Mouse (Mus musculus) intestine, embryonic 14.5 days (tissue): ENCODE measurements around the gene Methig1. TPM values are rescaled to one million over a fixed set of nuclear protein-coding genes. Genes with fewer than 3 reads are reported as not detected.
"Not testable (repeated sequence)": the region's sequence is repeated elsewhere in the genome, so short reads cannot be mapped to it uniquely, and the experiment has no call there.

ENCODE experiments used
- ATAC-seq: fragments of 200-750 bp; cut with Nextera tagmentation; replicated peaks from 2 replicates; pipeline ENCODE4 v1.8.0; 2017; ENCODE audit warnings: low read depth, moderate number of reproducible peaks, moderate TSS enrichment, moderate library complexity; ENCODE audit not compliant: low FRiP score, low TSS enrichment
- DNase-seq: peaks from one replicate; pipeline ENCODE4 v3.0.0-alpha.2; 2018; ENCODE audit warnings: low spot score
- H3K27ac ChIP-seq: fragments of 300-500 bp; sonication (generic); 2 replicates; pipeline ENCODE4 v1.5.1; 2014; ENCODE audit warnings: low read depth, mild to moderate bottlenecking, control low read depth
- H3K27me3 ChIP-seq: fragments of 300-500 bp; sonication (generic); replicated peaks from 2 replicates; pipeline ENCODE4 v1.6.1; 2014; ENCODE audit warnings: low read length, control low read depth; ENCODE audit not compliant: control insufficient read depth, insufficient read depth
- H3K36me3 ChIP-seq: fragments of 300-500 bp; sonication (generic); 2 replicates; pipeline ENCODE4 v1.6.1; 2014; ENCODE audit warnings: low read length, control low read depth; ENCODE audit not compliant: control insufficient read depth, insufficient read depth
- H3K4me1 ChIP-seq: fragments of 300-500 bp; sonication (generic); replicated peaks from 2 replicates; pipeline ENCODE4 v1.6.1; 2014; ENCODE audit warnings: low read length, control low read depth, mixed read lengths; ENCODE audit not compliant: control insufficient read depth, insufficient read depth
- H3K4me2 ChIP-seq: fragments of 300-500 bp; sonication (generic); 2 replicates; pipeline ENCODE4 v1.6.1; 2014; ENCODE audit warnings: low read length
- H3K4me3 ChIP-seq: fragments of 300-500 bp; sonication (generic); 2 replicates; pipeline ENCODE4 v1.5.1; 2014; ENCODE audit warnings: low read depth, low read length, control low read depth, mixed read lengths
- H3K9ac ChIP-seq: fragments of 300-500 bp; sonication (generic); 2 replicates; pipeline ENCODE4 v1.6.1; 2014; ENCODE audit warnings: mild to moderate bottlenecking, low read length
- H3K9me3 ChIP-seq: fragments of 300-500 bp; sonication (generic); 2 replicates; pipeline ENCODE4 v1.6.1; 2016; ENCODE audit warnings: low read length, control low read depth; ENCODE audit not compliant: control insufficient read depth
- WGBS: fragments of 180-500 bp; shearing (Covaris S2); extraction: QIAGEN DNeasy Blood & Tissue Kit; methylation state at CpG from one replicate; pipeline ENCODE4 v1.1.7; 2014; 5-methylcytosine and 5-hydroxymethylcytosine counted together
- polyA plus RNA-seq: library from polyadenylated mRNA; unstranded; fragments of >200 nt; fragmentation: Nextera tagmentation; extraction: Ambion mirVana; gene quantifications from 2 replicates; pipeline ENCODE4 v1.2.1, GENCODE M21; 2014

Methig1 gene
- polyA plus RNA-seq, 1 experiment from 2014 or later = not detected

GRCm38 (mm10) chr15:100349496-100349895 is 3.5 kb upstream of the Methig1 start:
- no peak for DNase-seq
- no peak overlapping the region for H3K9ac ChIP-seq
- peaks cover 11% of the 10 kb centered on the region; the same call in 1 of the 2 replicates for H3K4me1 ChIP-seq
- no peaks in the 10 kb centered on the region for H3K36me3 ChIP-seq
- no peak for ATAC-seq
- no peaks in the 10 kb centered on the region for H3K9me3 ChIP-seq
- no peaks in the 10 kb centered on the region for H3K27me3 ChIP-seq
- H3K27ac ChIP-seq = no peak overlapping the region
- WGBS = 23% methylated on average over 2 of the region's 2 CpGs
- no peak overlapping the region for H3K4me2 ChIP-seq
- H3K4me3 ChIP-seq = no peak overlapping the region

DNA sequence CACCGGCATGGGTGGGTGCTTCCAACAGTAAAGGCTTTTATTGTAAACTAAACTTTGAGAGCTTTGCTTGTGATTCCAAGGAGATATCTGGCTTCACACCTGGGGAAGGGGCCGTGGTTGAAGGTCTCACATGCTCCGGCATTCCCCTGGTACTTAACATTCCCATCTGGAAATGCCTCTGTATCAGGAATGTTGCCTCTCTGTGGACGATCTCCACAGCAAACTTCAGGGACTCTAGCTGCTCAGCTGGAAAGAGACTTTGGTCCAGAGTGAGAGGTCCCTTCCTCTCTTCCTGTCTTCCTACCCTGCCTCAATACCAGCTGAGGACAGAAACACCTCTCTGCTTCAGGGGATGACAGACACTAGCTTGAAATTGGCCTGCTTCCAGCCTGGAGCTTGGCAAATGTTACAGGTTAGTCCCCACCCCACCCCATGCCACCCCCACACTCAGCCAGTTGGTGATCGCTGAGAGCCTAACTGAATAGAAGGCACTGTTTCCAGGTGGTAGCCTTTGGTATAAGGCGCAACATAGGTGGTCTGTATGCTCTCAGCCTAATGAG is 1.4 kb upstream of the Methig1 start:
- ATAC-seq (no peak), DNase-seq (no peak)
- 56% methylated on average over 6 of the region's 6 CpGs for WGBS

GRCm38 (mm10) chr15:100353399-100353798 is 450 bp downstream of the Methig1 start:
- H3K4me1 ChIP-seq = peaks cover 11% of the 10 kb centered on the region; the same call in 1 of the 2 replicates
- H3K27ac ChIP-seq, ATAC-seq, H3K27me3 ChIP-seq, H3K36me3 ChIP-seq, H3K4me3 ChIP-seq, H3K9ac ChIP-seq, H3K9me3 ChIP-seq, DNase-seq, H3K4me2 ChIP-seq: not testable (repeated sequence)
- WGBS = 94% methylated on average over 5 of the region's 22 CpGs

More for the DNA sequence above, 1.4 kb upstream of the Methig1 start:
- Histone ChIP-seq H3K9me3 (no peaks in the 10 kb centered on the region), H3K27ac (no peak overlapping the region), H3K9ac (no peak overlapping the region), H3K27me3 (no peaks in the 10 kb centered on the region), H3K4me2 (no peak overlapping the region), H3K4me1 (peaks cover 11% of the 10 kb centered on the region; the same call in 1 of the 2 replicates), H3K4me3 (no peak overlapping the region), H3K36me3 (no peaks in the 10 kb centered on the region)

- Histone ChIP-seq H3K4me2 (no peak overlapping the region), H3K9me3 (no peaks in the 10 kb centered on the region), H3K9ac (no peak overlapping the region), H3K4me1 (0 out of 2 replicates have a peak, but pooled peaks cover 5% of the 10 kb centered on the region), H3K4me3 (no peak overlapping the region), H3K27ac (no peak overlapping the region), H3K36me3 (no peaks in the 10 kb centered on the region), H3K27me3 (no peaks in the 10 kb centered on the region)
- WGBS = 44% methylated on average over 5 of the region's 5 CpGs
- DNase-seq (no peak), ATAC-seq (no peak)
Observed at GRCm38 (mm10) chr15:100355876-100356275, 2.9 kb downstream of the Methig1 start.

GRCm38 (mm10) chr15:100364242-100364641 is 11.3 kb downstream of the Methig1 start, which contains the start of gene Higd1c:
Higd1c (plus strand) TSS chr15:100364542.
- H3K27ac ChIP-seq = no peak within 1 kb of the TSS
- H3K27me3 ChIP-seq = no peaks in the 10 kb centered on the region
- DNase-seq (no peak), ATAC-seq (no peak)
- H3K9ac ChIP-seq = no peak within 1 kb of the TSS
- no peaks in the 10 kb centered on the region for H3K36me3 ChIP-seq
- 69% methylated on average over 7 of the region's 7 CpGs for WGBS
- H3K4me2 ChIP-seq = no peak within 1 kb of the TSS
- 0 out of 2 replicates have a peak, but pooled peaks cover 3% of the 10 kb centered on the region for H3K9me3 ChIP-seq
- H3K4me3 ChIP-seq = no peak within 1 kb of the TSS
- H3K4me1 ChIP-seq = no peaks in the 10 kb centered on the region

- H3K9me3 ChIP-seq, DNase-seq, H3K4me2 ChIP-seq, H3K4me1 ChIP-seq, H3K27me3 ChIP-seq, ATAC-seq, H3K4me3 ChIP-seq, H3K9ac ChIP-seq, H3K27ac ChIP-seq, H3K36me3 ChIP-seq: not testable (repeated sequence)
- WGBS = 54% methylated on average over 9 of the region's 9 CpGs
Observed at GRCm38 (mm10) chr15:100365967-100366366, 13.0 kb downstream of the Methig1 start.

- Histone ChIP-seq H3K36me3 (no peaks in the 10 kb centered on the region), H3K27ac (no peak overlapping the region), H3K4me2 (no peak overlapping the region), H3K4me1 (no peaks in the 10 kb centered on the region), H3K9ac (no peak overlapping the region), H3K9me3 (0 out of 2 replicates have a peak, but pooled peaks cover 3% of the 10 kb centered on the region), H3K27me3 (no peaks in the 10 kb centered on the region), H3K4me3 (no peak overlapping the region)
- 63% methylated on average over 7 of the region's 7 CpGs for WGBS
- ATAC-seq = no peak
- no peak for DNase-seq
Observed at GRCm38 (mm10) chr15:100367119-100367518, 14.2 kb downstream of the Methig1 start.

DNA sequence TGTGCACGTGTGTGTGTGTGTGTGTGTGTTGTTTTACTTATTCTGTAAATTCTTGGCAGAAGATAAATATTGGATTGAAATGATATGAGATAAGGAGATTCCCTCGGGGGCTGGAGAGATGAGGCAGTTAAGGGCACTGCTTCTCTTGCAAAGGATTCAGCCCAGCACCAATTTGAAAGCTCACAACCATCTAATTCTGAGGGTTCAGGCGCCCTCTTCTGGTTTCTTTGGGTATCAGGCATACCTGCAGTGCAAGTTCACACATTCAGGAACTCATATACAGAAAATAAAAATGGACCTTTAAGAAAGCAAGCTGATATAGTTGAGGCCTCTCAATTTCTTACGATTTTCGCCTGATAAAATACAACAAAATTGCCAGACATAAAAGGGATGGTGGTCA is 22.1 kb downstream of the Methig1 start:
- 33% methylated on average over 5 of the region's 5 CpGs for WGBS

GRCm38 (mm10) chr15:100377847-100378505 is 25.0 kb downstream of the Methig1 start:
- not testable (repeated sequence) for H3K4me2 ChIP-seq, H3K4me1 ChIP-seq, H3K9ac ChIP-seq, H3K27ac ChIP-seq, H3K4me3 ChIP-seq, DNase-seq, H3K9me3 ChIP-seq, H3K36me3 ChIP-seq, ATAC-seq, H3K27me3 ChIP-seq
- WGBS = 28% methylated on average over 3 of the region's 9 CpGs

More for the DNA sequence above, 22.1 kb downstream of the Methig1 start:
- ATAC-seq (no peak), DNase-seq (peak; percentile 68)
- Histone ChIP-seq H3K4me2 (no peak overlapping the region), H3K36me3 (no peaks in the 10 kb centered on the region), H3K27me3 (no peaks in the 10 kb centered on the region), H3K9me3 (no peaks in the 10 kb centered on the region), H3K4me1 (no peaks in the 10 kb centered on the region), H3K4me3 (no peak overlapping the region), H3K27ac (no peak overlapping the region), H3K9ac (no peak overlapping the region)
